Mouse (Mus musculus) bone marrow macrophage, adult 2 months (primary cell): ENCODE measurements at regions not wholly inside any gene's neighbourhood (a gene's known extent, or its start where the extent isn't known, plus 50 kb on each side); places are given as distances from the start of the nearest gene placed in this dataset.

Experiments
- CTCF ChIP-seq: IDR thresholded peaks from 2 replicates; pipeline ENCODE4 v1.5.1; 2012; ENCODE audit warnings: low read depth, mild to moderate bottlenecking, low read length, moderate library complexity
- POLR2A ChIP-seq: IDR thresholded peaks from 2 replicates; pipeline ENCODE4 v1.6.1; 2012; ENCODE audit warnings: mild to moderate bottlenecking, low read depth, low read length, borderline replicate concordance

- TF ChIP-seq POLR2A (no peak), CTCF (no peak)
Measured at GRCm38 (mm10) chr4:56124515-56124914, 592.2 kb upstream of the Klf4 start.
